Mouse (Mus musculus) kidney, embryonic 15.5 days (tissue): ENCODE results near the gene Tigd3. TPM values are rescaled to one million over a fixed set of nuclear protein-coding genes. Genes with fewer than 3 reads are reported as not detected.

ENCODE experiments used
- ATAC-seq: fragments of 200-750 bp; cut with Nextera tagmentation; replicated peaks from 2 replicates; pipeline ENCODE4 v1.8.0; 2017; ENCODE audit warnings: moderate TSS enrichment; ENCODE audit not compliant: low FRiP score
- H3K27ac ChIP-seq: fragments of 300-500 bp; sonication (generic); 2 replicates; pipeline ENCODE4 v1.5.1; 2015; ENCODE audit warnings: mild to moderate bottlenecking, inconsistent platforms
- H3K27me3 ChIP-seq: fragments of 300-500 bp; sonication (generic); 2 replicates; pipeline ENCODE4 v1.6.1; 2015; ENCODE audit warnings: inconsistent platforms
- H3K36me3 ChIP-seq: fragments of 300-500 bp; sonication (generic); 2 replicates; pipeline ENCODE4 v1.6.1; 2015; ENCODE audit warnings: inconsistent platforms
- H3K4me1 ChIP-seq: fragments of 300-500 bp; sonication (generic); 2 replicates; pipeline ENCODE4 v1.6.1; 2015; ENCODE audit warnings: inconsistent platforms
- H3K4me2 ChIP-seq: fragments of 300-500 bp; sonication (generic); 2 replicates; pipeline ENCODE4 v1.6.1; 2015; ENCODE audit warnings: moderate library complexity, mild to moderate bottlenecking, inconsistent platforms
- H3K4me3 ChIP-seq: fragments of 300-500 bp; sonication (generic); replicated peaks from 2 replicates; pipeline ENCODE4 v1.5.1; 2015; ENCODE audit warnings: mild to moderate bottlenecking, inconsistent platforms
- H3K9ac ChIP-seq: fragments of 300-500 bp; sonication (generic); 2 replicates; pipeline ENCODE4 v1.6.1; 2015; ENCODE audit warnings: mild to moderate bottlenecking, inconsistent platforms
- H3K9me3 ChIP-seq: fragments of 300-500 bp; sonication (generic); replicated peaks from 2 replicates; pipeline ENCODE4 v1.6.1; 2016; ENCODE audit warnings: inconsistent platforms
- WGBS: fragments of 180-500 bp; shearing (Covaris S2); methylation state at CpG from one replicate; pipeline ENCODE4 v1.1.7; 2015; ENCODE audit warnings: mixed read lengths; 5-methylcytosine and 5-hydroxymethylcytosine counted together
- polyA plus RNA-seq: library from polyadenylated mRNA; unstranded; fragments of >200 nt; fragmentation: Nextera tagmentation; extraction: Ambion mirVana; gene quantifications from 2 replicates; pipeline ENCODE4 v1.2.1, GENCODE M21; 2015

The Tigd3 gene
- polyA plus RNA-seq, 1 experiment from 2014 or later: 4.2 TPM

DNA sequence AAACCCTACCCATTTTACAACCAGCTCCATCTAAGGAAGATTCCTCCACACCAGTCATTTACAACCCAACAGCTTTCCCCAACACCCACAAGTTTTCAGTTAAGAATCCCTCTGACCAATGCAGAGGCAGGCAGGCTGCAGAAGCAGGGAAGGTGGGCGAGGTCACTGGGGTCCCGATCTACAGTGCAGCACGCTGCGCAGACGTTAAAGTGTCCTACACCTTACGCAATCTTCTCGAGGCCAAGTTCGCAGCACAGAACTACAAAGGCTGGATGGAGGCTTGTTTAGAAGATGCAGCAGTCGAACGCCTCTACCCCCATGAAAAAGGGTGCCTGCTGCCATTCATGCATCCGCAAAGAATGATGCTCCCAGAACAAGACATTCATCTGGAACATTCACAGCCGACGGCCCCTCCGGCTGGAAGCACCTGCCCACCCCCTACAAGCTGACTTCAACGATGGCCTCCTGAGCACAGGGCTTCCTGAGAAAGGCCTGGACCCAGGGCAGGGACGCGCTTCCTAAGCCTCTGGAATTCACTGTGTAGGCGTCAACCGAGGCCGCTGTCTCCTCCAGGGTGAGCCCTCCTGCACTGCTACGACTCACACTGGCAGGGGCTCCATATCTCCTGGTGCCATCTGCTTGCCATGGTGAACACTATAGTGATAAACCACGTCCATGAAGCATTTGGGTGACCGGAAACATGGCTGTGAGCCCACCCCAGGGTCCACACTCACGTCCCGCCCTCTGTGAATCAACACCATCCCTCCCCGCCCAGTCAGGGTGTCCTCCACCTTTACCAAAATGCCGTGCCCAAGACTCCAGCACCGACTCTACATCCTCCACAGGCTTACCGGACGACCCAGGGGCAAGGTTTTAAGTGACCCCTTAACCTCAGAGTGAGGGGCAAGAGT, 49.9 kb downstream of the Tigd3 start:
- no peak for ATAC-seq
- WGBS: 66% methylated on average over 30 of the region's 30 CpGs
- Histone ChIP-seq H3K4me3 (peak overlapping the region; percentile 41), H3K9ac (peak overlapping the region; percentile 35), H3K27ac (peak overlapping the region; percentile 98), H3K4me1 (peaks cover 84% of the 10 kb centered on the region), H3K36me3 (no peaks in the 10 kb centered on the region), H3K9me3 (no peaks in the 10 kb centered on the region), H3K27me3 (no peaks in the 10 kb centered on the region), H3K4me2 (peak overlapping the region; percentile 60)

DNA sequence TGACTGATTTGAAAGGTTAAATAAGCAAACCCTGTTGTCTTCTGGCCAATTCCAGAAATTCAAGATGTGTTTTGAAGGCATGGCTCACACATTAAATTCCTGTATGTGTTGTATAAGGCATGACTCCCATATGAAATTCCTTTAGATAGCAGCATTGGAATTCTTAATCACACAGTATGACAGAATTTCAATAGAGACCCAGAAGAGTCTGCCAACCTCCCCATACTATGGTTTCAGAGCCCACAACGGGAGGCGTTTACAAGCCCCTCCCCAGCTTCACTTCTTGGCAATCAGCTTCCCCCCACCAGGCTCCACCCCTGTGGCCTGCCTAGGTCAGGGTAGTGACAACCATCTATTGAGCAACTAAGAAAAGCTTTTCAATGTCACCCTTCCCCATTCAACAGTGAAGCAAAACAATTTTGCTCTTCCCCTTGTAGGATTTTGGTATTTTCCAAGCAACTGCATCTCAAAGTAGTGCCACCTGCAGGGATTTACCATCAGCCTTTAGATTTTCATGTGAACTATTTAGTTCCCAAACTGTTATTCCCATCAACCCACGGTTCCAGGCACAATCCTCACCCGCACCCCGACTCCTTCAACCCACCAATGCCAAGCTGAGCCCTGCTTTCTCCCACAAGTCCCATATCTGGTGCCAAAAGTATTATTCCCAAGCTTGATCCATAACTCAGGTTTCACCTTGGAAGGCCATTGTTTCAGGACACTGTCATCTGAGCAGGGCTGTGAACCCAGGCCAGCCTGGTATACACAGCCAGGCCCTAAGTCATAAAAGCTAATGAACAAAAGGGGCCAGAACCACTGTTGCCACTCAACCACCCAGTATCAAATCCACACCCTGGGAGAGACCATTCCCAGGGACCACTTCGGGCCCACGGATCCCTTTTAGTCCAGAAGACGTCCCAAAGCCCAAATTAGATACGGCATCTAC, 50.9 kb downstream of the Tigd3 start:
- Histone ChIP-seq H3K4me1 (peaks cover 79% of the 10 kb centered on the region), H3K4me2 (peak overlapping the region; percentile 60), H3K27ac (peak overlapping the region; percentile 98), H3K36me3 (no peaks in the 10 kb centered on the region), H3K9me3 (no peaks in the 10 kb centered on the region), H3K9ac (peak overlapping the region; percentile 35; the same call in 1 of the 2 replicates), H3K27me3 (no peaks in the 10 kb centered on the region), H3K4me3 (peak overlapping the region; percentile 41)
- WGBS: 67% methylated on average over 9 of the region's 9 CpGs
- ATAC-seq: no peak

DNA sequence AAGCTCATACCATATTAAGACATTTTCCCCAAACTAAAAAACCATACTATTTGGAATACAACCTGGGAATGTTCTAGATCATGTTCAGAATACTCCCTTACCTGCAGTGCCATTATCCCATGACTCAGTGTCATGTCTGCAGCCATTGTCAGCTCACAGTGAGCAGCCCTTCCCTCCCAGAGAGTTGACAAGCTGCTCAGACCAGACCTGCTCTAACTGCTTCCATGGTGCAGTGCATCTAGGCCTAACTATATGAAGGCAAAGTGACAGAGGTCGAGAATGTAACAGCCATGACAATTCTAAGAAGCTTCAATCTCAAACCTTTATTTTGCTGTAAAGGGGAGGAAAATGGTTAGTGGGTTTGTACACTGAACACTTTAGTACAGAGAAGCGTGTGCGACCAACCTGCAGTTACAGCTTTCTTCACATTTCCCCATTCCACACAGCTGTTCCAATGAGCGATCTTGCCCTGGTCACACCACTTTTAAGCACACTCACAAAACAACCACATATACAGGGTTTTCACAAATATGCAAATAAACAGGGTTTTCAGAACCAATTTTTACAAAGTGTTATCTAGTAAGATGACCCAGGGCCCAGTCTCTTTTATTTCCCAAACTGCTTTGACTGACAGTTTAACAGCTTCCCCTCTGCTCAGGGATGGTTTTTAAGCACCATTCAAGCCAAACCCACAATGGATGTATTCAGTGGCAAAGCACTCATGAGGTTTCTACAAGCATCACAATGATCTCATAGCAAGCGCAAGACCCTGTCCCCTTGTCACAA, 51.8 kb downstream of the Tigd3 start:
- Histone ChIP-seq H3K9me3 (no peaks in the 10 kb centered on the region), H3K4me1 (peaks cover 71% of the 10 kb centered on the region), H3K9ac (no peak overlapping the region), H3K27ac (peak overlapping the region; percentile 98), H3K36me3 (no peaks in the 10 kb centered on the region), H3K4me3 (peak overlapping the region; percentile 41), H3K27me3 (no peaks in the 10 kb centered on the region), H3K4me2 (peak overlapping the region; percentile 60)
- no peak for ATAC-seq
- 52% methylated on average over 5 of the region's 5 CpGs for WGBS

DNA sequence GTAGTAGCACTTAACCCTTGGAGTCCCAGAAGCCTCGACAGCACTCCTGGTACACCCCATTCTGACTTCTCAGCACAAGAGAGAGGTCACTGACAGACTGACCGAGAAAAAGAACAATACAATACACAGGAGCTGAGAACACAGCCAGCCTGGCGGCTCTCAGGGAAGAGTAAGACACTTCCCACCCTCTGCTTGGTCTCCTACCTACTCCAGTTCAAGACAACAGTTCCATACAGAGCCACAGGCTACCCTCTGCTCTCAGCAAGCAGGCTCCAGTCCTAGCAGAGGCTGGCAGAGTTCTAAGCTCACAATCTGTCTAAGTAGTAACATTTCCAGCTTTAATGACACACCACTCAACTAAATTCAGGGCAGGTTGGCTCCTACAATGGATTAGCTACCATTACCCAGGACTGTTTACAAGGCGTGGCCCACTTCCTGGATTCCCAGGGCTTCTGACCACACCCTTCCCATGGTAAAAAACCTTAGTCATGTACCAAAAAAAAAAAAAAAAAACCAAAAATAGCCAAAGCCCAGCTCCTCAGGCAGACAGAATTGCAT, 52.5 kb downstream of the Tigd3 start:
- no peak for ATAC-seq
- H3K27ac ChIP-seq: peak overlapping the region; percentile 98; the same call in 1 of the 2 replicates
- 69% methylated on average over 4 of the region's 4 CpGs for WGBS
- no peaks in the 10 kb centered on the region for H3K27me3 ChIP-seq
- H3K36me3 ChIP-seq: no peaks in the 10 kb centered on the region
- H3K4me1 ChIP-seq: peaks cover 63% of the 10 kb centered on the region
- no peaks in the 10 kb centered on the region for H3K9me3 ChIP-seq
- peak overlapping the region; percentile 60 for H3K4me2 ChIP-seq
- H3K4me3 ChIP-seq: 0 out of 2 replicates have a peak overlapping the region, but pooled peaks have one; percentile 41
- H3K9ac ChIP-seq: no peak overlapping the region; the same call in 1 of the 2 replicates

Other genes starting within 250 kb of the Tigd3 start
- 30.8 and 39.8 TPM in 2 replicates for gene Sipa1, start 230.4 kb downstream of the Tigd3 start, polyA plus RNA-seq
- 42.6 and 43.2 TPM in 2 replicates for gene Map3k11, start 205.4 kb downstream of the Tigd3 start, polyA plus RNA-seq
- gene Pcnx3, start 205.2 kb downstream of the Tigd3 start, polyA plus RNA-seq: 22.2 and 30.1 TPM in 2 replicates
- 0.15 and 0.38 TPM in 2 replicates for gene Kcnk7, start 189.8 kb downstream of the Tigd3 start, polyA plus RNA-seq
- 20.5 and 25.9 TPM in 2 replicates for gene Ehbp1l1, start 167.8 kb downstream of the Tigd3 start, polyA plus RNA-seq
- 89.0 and 91.4 TPM in 2 replicates for gene Fam89b, start 164.5 kb downstream of the Tigd3 start, polyA plus RNA-seq
- 18.5 and 18.8 TPM in 2 replicates for gene Ltbp3, start 153.2 kb downstream of the Tigd3 start, polyA plus RNA-seq
- gene Scyl1, start 122.7 kb downstream of the Tigd3 start, polyA plus RNA-seq: 69.6 and 76.0 TPM in 2 replicates
- gene Frmd8, start 18.9 kb downstream of the Tigd3 start, polyA plus RNA-seq: 40.2 and 43.1 TPM in 2 replicates
- gene Slc25a45, start 16.3 kb downstream of the Tigd3 start, polyA plus RNA-seq: 8.1 and 8.5 TPM in 2 replicates
- 166 and 178 TPM in 2 replicates for gene Dpf2, start 18.9 kb upstream of the Tigd3 start, polyA plus RNA-seq
- gene Cdc42ep2, start 30.7 kb upstream of the Tigd3 start, polyA plus RNA-seq: 13.4 and 15.5 TPM in 2 replicates
- 75.3 and 83.2 TPM in 2 replicates for gene Pola2, start 70.1 kb upstream of the Tigd3 start, polyA plus RNA-seq
- not detected in 2 replicates for gene Slc22a20, start 92.0 kb upstream of the Tigd3 start, polyA plus RNA-seq
- gene Capn1, start 121.7 kb upstream of the Tigd3 start, polyA plus RNA-seq: 8.4 and 11.1 TPM in 2 replicates
- gene Syvn1, start 152.4 kb upstream of the Tigd3 start, polyA plus RNA-seq: 35.6 and 38.5 TPM in 2 replicates
- 77.9 and 81.6 TPM in 2 replicates for gene Mrpl49, start 163.6 kb upstream of the Tigd3 start, polyA plus RNA-seq
- gene Fau, start 163.7 kb upstream of the Tigd3 start, polyA plus RNA-seq: 741 and 838 TPM in 2 replicates
- gene Znhit2, start 167.0 kb upstream of the Tigd3 start, polyA plus RNA-seq: 33.0 and 33.2 TPM in 2 replicates
- 23.6 and 24.9 TPM in 2 replicates for gene Tm7sf2, start 174.2 kb upstream of the Tigd3 start, polyA plus RNA-seq
- 70.3 and 78.5 TPM in 2 replicates for gene Vps51, start 183.1 kb upstream of the Tigd3 start, polyA plus RNA-seq
- not detected in 2 replicates for gene Tmem262, start 185.9 kb upstream of the Tigd3 start, polyA plus RNA-seq
- 1.6 and 2.0 TPM in 2 replicates for gene Gm28374, start 188.1 kb upstream of the Tigd3 start, polyA plus RNA-seq
- 73.7 and 79.5 TPM in 2 replicates for gene Zfpl1, start 190.8 kb upstream of the Tigd3 start, polyA plus RNA-seq
- gene Cdca5, start 190.8 kb upstream of the Tigd3 start, polyA plus RNA-seq: 44.8 and 45.8 TPM in 2 replicates
- 0.34 and 0.55 TPM in 2 replicates for gene AC131692.1, start 200.3 kb upstream of the Tigd3 start, polyA plus RNA-seq
- gene Naaladl1, start 211.6 kb upstream of the Tigd3 start, polyA plus RNA-seq: 0.51 and 0.54 TPM in 2 replicates
- 44.0 and 47.2 TPM in 2 replicates for gene Sac3d1, start 224.5 kb upstream of the Tigd3 start, polyA plus RNA-seq
- 32.3 and 34.2 TPM in 2 replicates for gene Snx15, start 234.2 kb upstream of the Tigd3 start, polyA plus RNA-seq
- gene Batf2, start 246.8 kb upstream of the Tigd3 start, polyA plus RNA-seq: 0.52 and 0.54 TPM in 2 replicates
- gene Arl2, start 247.4 kb upstream of the Tigd3 start, polyA plus RNA-seq: 103 and 113 TPM in 2 replicates